Mouse (Mus musculus) testis, adult 2 months (tissue): ENCODE data around the gene Smco2.

Experiments
- CTCF ChIP-seq: fragments of 200-500 bp; IDR thresholded peaks from 2 replicates; pipeline ENCODE4 v1.5.1; 2012; ENCODE audit warnings: low read depth, mild to moderate bottlenecking, inconsistent platforms, low read length, moderate library complexity; ENCODE audit not compliant: control insufficient read depth, insufficient read depth, insufficient replicate concordance
- POLR2A ChIP-seq: fragments of 200-500 bp; IDR thresholded peaks from 2 replicates; pipeline ENCODE4 v1.6.1; 2012; ENCODE audit warnings: low read depth, mild to moderate bottlenecking, inconsistent platforms, low read length, moderate library complexity; ENCODE audit not compliant: control insufficient read depth

GRCm38 (mm10) chr6:146912835-146913488, 63.1 kb downstream of the Smco2 start:
- TF ChIP-seq CTCF (no peak), POLR2A (no peak)
